Mouse (Mus musculus): ENCODE data around the gene Gm49711. TPM values are rescaled to one million over a fixed set of nuclear protein-coding genes. Genes with fewer than 3 reads are reported as not detected.

The Gm49711 gene
- total and polyA plus RNA-seq, 3 experiments, result not detected

DNA sequence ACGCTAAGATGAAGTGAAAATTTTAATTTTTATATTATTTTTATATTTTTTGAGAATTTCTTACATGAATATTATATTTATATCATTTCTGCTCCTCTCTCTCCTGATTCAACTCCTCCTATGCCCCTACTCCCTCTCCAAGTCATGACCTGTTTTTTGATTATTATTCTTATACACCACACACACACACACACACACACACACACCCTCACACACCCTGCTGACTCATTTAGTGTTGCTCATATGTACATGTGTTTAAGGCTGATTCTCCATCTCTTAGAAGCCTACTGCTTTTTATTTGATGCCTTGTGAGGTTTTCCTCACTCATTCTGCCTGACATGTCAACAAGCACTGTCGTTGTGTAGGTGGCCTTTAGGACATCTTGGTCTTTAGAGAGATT is 48.5 kb upstream of the Gm49711 start:
- TF ChIP-seq KAT2A (IDR thresholded peaks at IDR 0.05; ENCODE audit: insufficient replicate concordance, low read length), result no peak
- no peaks in the 10 kb centered on the region for H3K79me2 ChIP-seq (replicated peaks; ENCODE audit: control insufficient read depth, extremely low read depth, insufficient read depth, poor library complexity, severe bottlenecking)
- no peak for DNase-seq (ENCODE audit: extremely low read depth)
- peaks cover 4% of the 10 kb centered on the region for H3K9me3 ChIP-seq (replicated peaks; ENCODE audit: low read length)
- no peak overlapping the region for H3K4me3 ChIP-seq (replicated peaks in 1 of 3; ENCODE audit: low read depth in 2 of 3, low read length in 2 of 3, poor library complexity in 1 of 3)
- no peaks in the 10 kb centered on the region for H3K27me3 ChIP-seq (replicated peaks)
- no peak overlapping the region for H3K4me2 ChIP-seq (ENCODE audit: insufficient read depth, low read depth, poor library complexity, severe bottlenecking)
- no peak overlapping the region for H3K9ac ChIP-seq (ENCODE audit: insufficient read depth, low read depth)
- H3K27ac ChIP-seq (ENCODE audit: insufficient read depth, low read depth), result no peak overlapping the region
- H3K4me1 ChIP-seq (ENCODE audit: control insufficient read depth in 1 of 2, insufficient read depth in 2 of 2), result no peaks in the 10 kb centered on the region
- H3K36me3 ChIP-seq (replicated peaks in 1 of 2; ENCODE audit: control insufficient read depth in 1 of 2, insufficient read depth in 1 of 2, low read length in 1 of 2), result no peaks in the 10 kb centered on the region
- in situ Hi-C loops (cut with MboI; ENCODE audit: low pct_ligation_motif_present, low pct_unique_long_range_greater_than_20kb, low sequenced_read_pairs), result no loop called here
- dilution Hi-C loops (cut with MboI; ENCODE audit: extremely low pct_ligation_motif_present, extremely low pct_unique_long_range_greater_than_20kb, low sequenced_read_pairs), result no loop called here

DNA sequence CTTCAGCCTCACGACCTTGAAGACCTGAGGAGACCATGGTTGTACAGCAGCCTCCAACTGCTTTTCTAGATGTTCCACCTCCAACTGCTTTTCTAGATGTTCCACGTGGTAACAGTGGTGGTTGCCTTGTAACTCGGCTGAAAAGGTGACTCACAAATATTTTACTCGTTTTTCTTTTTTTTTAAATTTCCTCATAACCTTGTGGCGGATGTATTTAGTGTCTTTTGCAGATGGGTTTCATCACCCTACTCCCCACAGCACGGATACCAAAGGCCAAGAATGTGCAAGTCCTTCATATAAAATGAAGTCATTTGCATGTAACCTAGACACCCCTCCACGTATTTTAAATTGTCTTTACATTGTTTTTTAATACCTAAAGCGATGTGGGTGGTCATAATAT is 41.3 kb upstream of the Gm49711 start:
- in situ Hi-C loops (cut with MboI; ENCODE audit: low pct_ligation_motif_present, low pct_unique_long_range_greater_than_20kb, low sequenced_read_pairs) (no loop called here), dilution Hi-C loops (cut with MboI; ENCODE audit: extremely low pct_ligation_motif_present, extremely low pct_unique_long_range_greater_than_20kb, low sequenced_read_pairs) (no loop called here)

DNA sequence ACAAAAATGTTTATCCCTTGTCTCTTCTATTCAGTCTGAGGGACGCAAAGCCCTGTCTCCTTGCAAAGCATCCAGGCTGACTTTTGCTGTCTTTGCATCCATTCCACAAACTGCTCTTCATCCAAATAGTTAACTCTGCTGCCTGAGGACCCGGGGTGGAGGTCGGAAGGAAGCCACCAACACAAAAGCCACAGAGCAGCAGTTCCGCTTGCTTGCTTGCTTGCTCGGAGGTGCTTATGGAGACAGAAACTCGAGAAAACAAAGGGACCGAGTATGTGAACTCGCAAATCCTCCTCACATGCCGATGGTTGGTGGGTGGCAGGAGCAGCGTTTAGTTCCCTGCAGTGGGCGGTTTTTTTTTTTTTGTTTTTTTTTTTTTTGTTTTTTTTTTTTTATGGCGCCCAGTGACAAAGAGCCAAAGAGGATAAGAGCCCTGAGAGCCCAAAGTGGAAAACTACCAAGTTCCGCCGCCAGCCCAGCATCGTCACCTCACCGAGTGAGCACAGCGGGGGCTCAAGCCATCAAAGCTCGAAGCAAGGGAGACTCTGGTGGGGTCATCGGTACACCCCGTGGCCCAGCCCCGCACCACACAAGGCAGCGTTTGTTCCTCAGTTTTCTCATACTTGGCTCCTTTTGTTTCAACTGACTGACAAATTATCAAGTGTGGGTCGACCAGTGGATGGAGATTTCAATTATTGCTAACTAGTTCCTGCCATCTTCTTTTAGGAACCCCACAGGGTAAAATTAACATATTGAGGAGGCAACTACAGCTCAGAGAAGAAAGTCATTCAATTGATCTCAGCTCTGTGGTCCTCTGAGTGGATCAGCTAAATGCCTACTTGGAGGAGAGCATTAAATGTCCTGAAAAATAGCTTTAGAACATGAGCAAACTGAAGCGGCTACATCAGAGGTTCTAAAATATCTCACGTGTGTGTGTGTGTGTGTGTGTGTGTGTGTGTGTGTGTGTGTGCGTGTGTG is 38.7 kb upstream of the Gm49711 start:
- Histone ChIP-seq H3K9me3 (replicated peaks; ENCODE audit: low read length) (peaks cover 2% of the 10 kb centered on the region), H3K36me3 (replicated peaks in 1 of 2; ENCODE audit: control insufficient read depth in 1 of 2, insufficient read depth in 1 of 2, low read length in 1 of 2) (no peaks in the 10 kb centered on the region), H3K27me3 (replicated peaks) (no peaks in the 10 kb centered on the region), H3K4me3 (replicated peaks in 1 of 3; ENCODE audit: low read depth in 2 of 3, low read length in 2 of 3, poor library complexity in 1 of 3) (peak overlapping the region in 1 of 3 experiments; percentile 33), H3K4me1 (ENCODE audit: control insufficient read depth in 1 of 2, insufficient read depth in 2 of 2) (peaks cover 14 to 27% of the 10 kb centered on the region in 2 experiments), H3K9ac (ENCODE audit: insufficient read depth, low read depth) (no peak overlapping the region), H3K4me2 (ENCODE audit: insufficient read depth, low read depth, poor library complexity, severe bottlenecking) (peak overlapping the region; percentile 60), H3K27ac (ENCODE audit: insufficient read depth, low read depth) (no peak overlapping the region), H3K79me2 (replicated peaks; ENCODE audit: control insufficient read depth, extremely low read depth, insufficient read depth, poor library complexity, severe bottlenecking) (no peaks in the 10 kb centered on the region)
- in situ Hi-C loops (cut with MboI; ENCODE audit: low pct_ligation_motif_present, low pct_unique_long_range_greater_than_20kb, low sequenced_read_pairs), result no loop called here
- DNase-seq (ENCODE audit: extremely low read depth), result no peak
- no peak for TF ChIP-seq USF1 (IDR thresholded peaks at IDR 0.05; ENCODE audit: low read depth, low read length)
- no peak for TF ChIP-seq MEF2A (IDR thresholded peaks at IDR 0.05; ENCODE audit: borderline replicate concordance, low read depth, low read length)
- TF ChIP-seq JUN (IDR thresholded peaks at IDR 0.05; ENCODE audit: insufficient read depth, low read depth, low read length), result no peak
- no peak for TF ChIP-seq SMC3 (IDR thresholded peaks at IDR 0.05; ENCODE audit: low read depth, low read length)
- TF ChIP-seq SIN3A (IDR thresholded peaks at IDR 0.05; ENCODE audit: low read length), result no peak
- TF ChIP-seq CHD2 (IDR thresholded peaks at IDR 0.05; ENCODE audit: low read length), result no peak
- no peak for TF ChIP-seq ELF1 (IDR thresholded peaks at IDR 0.05; ENCODE audit: low read depth, low read length)
- peak; percentile 86 for TF ChIP-seq ZNF384 (IDR thresholded peaks at IDR 0.05; ENCODE audit: low read depth, low read length)
- TF ChIP-seq MYC (IDR thresholded peaks at IDR 0.05; ENCODE audit: low read depth, low read length), result no peak
- TF ChIP-seq NRF1 (IDR thresholded peaks at IDR 0.05; ENCODE audit: low read depth, low read length), result no peak
- 0 out of 2 replicates have a peak, but pooled peaks have one; percentile 16 for TF ChIP-seq TCF12 (IDR thresholded peaks at IDR 0.05; ENCODE audit: low read depth, low read length)
- no peak for TF ChIP-seq POLR2AphosphoS2 (IDR thresholded peaks at IDR 0.05; ENCODE audit: low read depth, low read length)
- no peak for TF ChIP-seq HCFC1 (IDR thresholded peaks at IDR 0.05; ENCODE audit: low read depth, low read length)
- no peak for TF ChIP-seq MXI1 (IDR thresholded peaks at IDR 0.05; ENCODE audit: low read depth, low read length)
- TF ChIP-seq ETS1 (conservative IDR thresholded peaks at IDR 0.05; ENCODE audit: low read depth, low read length), result no peak
- dilution Hi-C loops (cut with MboI; ENCODE audit: extremely low pct_ligation_motif_present, extremely low pct_unique_long_range_greater_than_20kb, low sequenced_read_pairs), result no loop called here

More for the DNA sequence above, 41.3 kb upstream of the Gm49711 start:
- H3K27ac ChIP-seq (ENCODE audit: insufficient read depth, low read depth), result no peak overlapping the region
- no peak for DNase-seq (ENCODE audit: extremely low read depth)
- peaks cover 10 to 14% of the 10 kb centered on the region in 2 experiments for H3K4me1 ChIP-seq (ENCODE audit: control insufficient read depth in 1 of 2, insufficient read depth in 2 of 2)
- no peak overlapping the region for H3K4me3 ChIP-seq (replicated peaks in 1 of 3; ENCODE audit: low read depth in 2 of 3, low read length in 2 of 3, poor library complexity in 1 of 3)
- peaks cover 2% of the 10 kb centered on the region for H3K9me3 ChIP-seq (replicated peaks; ENCODE audit: low read length)
- H3K27me3 ChIP-seq (replicated peaks), result no peaks in the 10 kb centered on the region
- no peaks in the 10 kb centered on the region for H3K36me3 ChIP-seq (replicated peaks in 1 of 2; ENCODE audit: control insufficient read depth in 1 of 2, insufficient read depth in 1 of 2, low read length in 1 of 2)
- no peak overlapping the region for H3K4me2 ChIP-seq (ENCODE audit: insufficient read depth, low read depth, poor library complexity, severe bottlenecking)
- H3K9ac ChIP-seq (ENCODE audit: insufficient read depth, low read depth), result no peak overlapping the region
- TF ChIP-seq RAD21 (IDR thresholded peaks at IDR 0.05; ENCODE audit: low read depth, low read length) (no peak), IRF4 (IDR thresholded peaks at IDR 0.05; ENCODE audit: low read depth, low read length) (no peak), CTCF (conservative IDR thresholded peaks at IDR 0.05 in 1 of 2, IDR thresholded peaks at IDR 0.05 in 1 of 2; ENCODE audit: low read depth in 2 of 2, low read length in 2 of 2) (no peak), RCOR1 (conservative IDR thresholded peaks at IDR 0.05; ENCODE audit: low read depth, low read length) (no peak), MXI1 (IDR thresholded peaks at IDR 0.05; ENCODE audit: low read depth, low read length) (no peak), ZKSCAN1 (IDR thresholded peaks at IDR 0.05; ENCODE audit: borderline replicate concordance, low read depth, low read length) (no peak), E2F4 (IDR thresholded peaks at IDR 0.05; ENCODE audit: insufficient replicate concordance, low read depth, low read length) (no peak), JUND (conservative IDR thresholded peaks at IDR 0.05; ENCODE audit: low read depth, low read length) (no peak), ETS1 (conservative IDR thresholded peaks at IDR 0.05; ENCODE audit: low read depth, low read length) (no peak), MAX (IDR thresholded peaks at IDR 0.05; ENCODE audit: low read length) (no peak), KAT2A (IDR thresholded peaks at IDR 0.05; ENCODE audit: insufficient replicate concordance, low read length) (no peak)
- H3K79me2 ChIP-seq (replicated peaks; ENCODE audit: control insufficient read depth, extremely low read depth, insufficient read depth, poor library complexity, severe bottlenecking), result no peaks in the 10 kb centered on the region
